Mouse (Mus musculus) megakaryocyte, embryonic 14.5 days (primary cell): Measurements from ENCODE around the gene Rfk.

ENCODE experiments used
- FLI1 ChIP-seq: IDR thresholded peaks from 2 replicates; pipeline ENCODE4 v1.6.1; 2012; ENCODE audit warnings: low read length, inconsistent platforms, mixed read lengths
- GATA1 ChIP-seq: IDR thresholded peaks from 3 replicates; pipeline ENCODE4 v1.6.1; 2012; ENCODE audit warnings: mixed read lengths, low read length, inconsistent platforms, borderline replicate concordance

GRCm38 (mm10) chr19:17403175-17403574 lies 9.3 kb downstream of the Rfk start:
- no peak for TF ChIP-seq GATA1
- TF ChIP-seq FLI1 = no peak
